Mouse (Mus musculus) hindbrain, embryonic 11.5 days (tissue): ENCODE data around the gene 4933424G06Rik. TPM values are rescaled to one million over a fixed set of nuclear protein-coding genes. Genes with fewer than 3 reads are reported as not detected.

Experiments
- polyA plus RNA-seq: library from polyadenylated mRNA; unstranded; fragments of >200 nt; fragmentation: Nextera tagmentation; extraction: Ambion mirVana; gene quantifications from 2 replicates; pipeline ENCODE4 v1.2.1, GENCODE M21; 2014

The 4933424G06Rik gene
- polyA plus RNA-seq, 1 experiment from 2014 or later: 0.19 TPM

Other genes starting within 250 kb of the 4933424G06Rik start
- gene Cnnm4, start 238.5 kb upstream of the 4933424G06Rik start, polyA plus RNA-seq: 9.5 and 10.4 TPM in 2 replicates
- 3.9 and 7.9 TPM in 2 replicates for gene Cnnm3, start 198.3 kb upstream of the 4933424G06Rik start, polyA plus RNA-seq
- gene Ankrd23, start 173.3 kb upstream of the 4933424G06Rik start, polyA plus RNA-seq: 6.1 and 6.8 TPM in 2 replicates
- gene Gm42417, start 170.7 kb upstream of the 4933424G06Rik start, polyA plus RNA-seq: not detected in 2 replicates
- 12.8 and 13.1 TPM in 2 replicates for gene Ankrd39, start 162.7 kb upstream of the 4933424G06Rik start, polyA plus RNA-seq
- gene Sema4c, start 151.8 kb upstream of the 4933424G06Rik start, polyA plus RNA-seq: 4.3 and 5.9 TPM in 2 replicates
- 0.52 and 0.53 TPM in 2 replicates for gene Fam178b, start 27.0 kb upstream of the 4933424G06Rik start, polyA plus RNA-seq
- 510 and 530 TPM in 2 replicates for gene Cox5b, start 18.7 kb upstream of the 4933424G06Rik start, polyA plus RNA-seq
- gene Actr1b, start 4.3 kb downstream of the 4933424G06Rik start, polyA plus RNA-seq: 84.9 and 97.5 TPM in 2 replicates
- 0.15 and 0.39 TPM in 2 replicates for gene Zap70, start 51.6 kb downstream of the 4933424G06Rik start, polyA plus RNA-seq
- gene Tmem131, start 233.5 kb downstream of the 4933424G06Rik start, polyA plus RNA-seq: 15.9 and 17.9 TPM in 2 replicates